Mouse (Mus musculus): ENCODE data around the gene 5031439G07Rik. TPM values are rescaled to one million over a fixed set of nuclear protein-coding genes. Genes with fewer than 3 reads are reported as not detected.
A peak's percentile ranks its signal among the peaks of the same experiment; 100 is the strongest.
"Not testable (repeated sequence)": the region's sequence is repeated elsewhere in the genome, so short reads cannot be mapped to it uniquely, and the experiment has no call there.

5031439G07Rik gene
- polyA plus RNA-seq, 1 experiment from 2014 or later, result 19.0 TPM

DNA sequence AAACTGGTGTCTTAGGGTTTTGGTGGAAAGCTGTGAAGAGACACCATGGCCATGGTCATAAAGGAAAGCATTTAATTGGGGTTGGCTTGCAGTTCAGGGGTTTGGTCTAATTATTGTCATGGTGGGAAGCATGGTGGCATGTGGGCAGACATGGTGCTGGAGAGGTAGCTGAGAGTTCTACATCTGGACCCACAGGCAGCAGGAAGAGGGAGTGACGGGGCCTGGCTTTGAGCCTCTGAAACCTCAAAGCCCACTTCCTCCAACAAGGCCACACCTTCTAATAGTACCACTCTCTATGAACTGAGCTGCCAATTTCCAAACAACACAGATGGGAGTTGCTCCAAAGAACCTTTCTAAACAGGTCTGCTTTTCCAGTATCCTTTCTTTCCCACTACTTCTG, 91.7 kb downstream of the 5031439G07Rik start:
- whole genome bisulfite sequencing, result 84% methylated on average over 1 of the region's 1 CpGs
- Histone ChIP-seq H3K4me1 (replicated peaks) (peaks cover 12% of the 10 kb centered on the region), H3K4me2 (replicated peaks) (no peak overlapping the region), H3K27ac (no peak overlapping the region), H3K27me3 (peaks cover 31% of the 10 kb centered on the region), H3K36me3 (no peaks in the 10 kb centered on the region), H3K4me3 (replicated peaks) (no peak overlapping the region), H3K9ac (replicated peaks) (no peak overlapping the region), H3K9me3 (peaks cover 4% of the 10 kb centered on the region; the same call in 1 of the 2 replicates)
- ATAC-seq, result no peak

GRCm38 (mm10) chr15:84896216-84896615, 92.1 kb downstream of the 5031439G07Rik start:
- not testable (repeated sequence) for H3K4me2 ChIP-seq (replicated peaks); H3K4me3 ChIP-seq (replicated peaks); H3K9ac ChIP-seq (replicated peaks); ATAC-seq; H3K36me3 ChIP-seq; H3K9me3 ChIP-seq; H3K27ac ChIP-seq
- H3K27me3 ChIP-seq, result peaks cover 27% of the 10 kb centered on the region
- 77% methylated on average over 10 of the region's 10 CpGs for WGBS
- peaks cover 15% of the 10 kb centered on the region for H3K4me1 ChIP-seq (replicated peaks)

Small RNA genes lying within 50 kb of the gene (microRNA-seq; reads per million reads assigned to microRNA genes)
- gene Mir1249, result 22.7 reads per million, percentile 36 among the genes with 10 or more reads in this experiment

Other genes with a start within 250 kb of the 5031439G07Rik start
- 16.2 and 18.8 TPM in 2 replicates for gene Phf21b, start 132.5 kb downstream of the 5031439G07Rik start, polyA plus RNA-seq (2015; fragmentation: Nextera tagmentation; extraction: Ambion mirVana)
- 0.71 and 0.87 TPM in 2 replicates for gene Gm29666, start 68.5 kb downstream of the 5031439G07Rik start, polyA plus RNA-seq (2015; fragmentation: Nextera tagmentation; extraction: Ambion mirVana)
- gene Nup50, start 65.1 kb downstream of the 5031439G07Rik start, polyA plus RNA-seq (2015; fragmentation: Nextera tagmentation; extraction: Ambion mirVana), result 37.3 and 39.4 TPM in 2 replicates
- 0.39 and 0.43 TPM in 2 replicates for gene Upk3a, start 28.6 kb upstream of the 5031439G07Rik start, polyA plus RNA-seq (2015; fragmentation: Nextera tagmentation; extraction: Ambion mirVana)
- gene Fam118a, start 40.4 kb upstream of the 5031439G07Rik start, polyA plus RNA-seq (2015; fragmentation: Nextera tagmentation; extraction: Ambion mirVana), result 24.4 and 26.0 TPM in 2 replicates
- gene Smc1b, start 143.4 kb upstream of the 5031439G07Rik start, polyA plus RNA-seq (2015; fragmentation: Nextera tagmentation; extraction: Ambion mirVana), result 0.07 and 0.08 TPM in 2 replicates
- gene Ribc2, start 143.5 kb upstream of the 5031439G07Rik start, polyA plus RNA-seq (2015; fragmentation: Nextera tagmentation; extraction: Ambion mirVana), result 0.43 and 0.62 TPM in 2 replicates
- gene Fbln1, start 217.4 kb upstream of the 5031439G07Rik start, polyA plus RNA-seq (2015; fragmentation: Nextera tagmentation; extraction: Ambion mirVana), result 51.3 and 53.9 TPM in 2 replicates